Mouse (Mus musculus) left cerebral cortex, postnatal 25 days (tissue): ENCODE results near the gene Aqp1. TPM values are rescaled to one million over a fixed set of nuclear protein-coding genes. Genes with fewer than 3 reads are reported as not detected.
A peak's percentile ranks its signal among the peaks of the same experiment; 100 is the strongest.

ENCODE experiments used
- DNase-seq, 2 experiments: peaks; one replicate each; pipeline ENCODE4 v3.0.0; 2022; ENCODE audit warnings: low spot score in 2 of 2, mixed read lengths in 1 of 2
- intact Hi-C: fragments of 180-260 bp; cut with DNase I; formaldehyde crosslinking; loops from one replicate; pipeline ENCODE4 v1.15.1; 2025
- microRNA-seq, 2 experiments: library from miRNA; unstranded; fragments of <30 nt; microRNA quantifications; one replicate each; pipeline ENCODE4 v1.2.0; 2022
- total RNA-seq, 2 experiments: library from RNA; stranded (reverse); gene quantifications; 2 replicates each; pipeline ENCODE4 v1.2.3; 2021

Gene Aqp1
- total RNA-seq, 2 experiments from 2014 or later = 1.3 to 2.5 TPM

DNA sequence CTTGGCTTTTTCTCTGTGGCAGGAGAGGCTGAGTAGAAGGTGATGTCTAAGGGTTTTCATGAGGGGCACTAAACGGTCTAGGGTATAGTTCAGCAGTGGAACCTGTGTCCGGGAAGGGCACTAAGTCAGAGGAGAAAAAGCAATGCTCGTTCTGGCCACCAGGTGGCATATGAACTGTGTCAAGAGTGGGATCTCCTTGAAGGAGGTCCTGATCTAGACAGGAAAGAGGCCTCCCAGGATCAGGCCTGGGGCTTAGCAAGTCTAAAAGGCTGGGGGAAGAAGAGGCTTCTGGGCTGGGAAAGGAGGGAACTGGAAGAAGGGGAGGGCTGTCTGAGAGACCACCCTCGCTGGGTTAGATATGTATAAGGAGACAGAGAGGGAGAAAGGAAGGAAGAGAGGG, 56.2 kb downstream of the Aqp1 start:
- DNase-seq = peak; percentile 76 to 77
- intact Hi-C loops = loop anchor here (1.0 to 10.0 kb wide), 3 partner anchors 113 to 412 kb away; no protein-coding TSS in a partner anchor

DNA sequence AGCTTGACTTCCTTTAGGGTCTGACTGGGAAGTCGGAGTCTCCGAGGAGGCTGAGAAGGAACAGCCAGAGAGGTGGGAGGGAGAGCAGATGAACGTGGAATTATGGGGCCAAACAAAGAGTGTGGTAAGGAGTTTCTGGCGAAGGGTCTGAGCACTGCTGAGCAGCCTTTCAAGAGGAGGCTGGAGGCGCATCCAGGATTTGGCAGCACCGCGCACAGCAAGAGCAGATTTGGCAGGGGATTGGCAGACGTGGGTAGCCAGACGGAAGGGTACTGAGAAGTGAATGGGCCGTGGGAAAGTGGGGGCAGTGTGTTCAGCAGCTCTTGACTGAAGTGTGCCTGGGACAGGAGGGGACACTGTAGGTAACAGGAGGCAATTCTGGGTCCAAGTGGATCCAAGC, 58.6 kb downstream of the Aqp1 start:
- intact Hi-C loops = loop anchor here (10.0 kb wide), 1 partner anchor 410 kb away; no protein-coding TSS in a partner anchor
- peak; percentile 66 to 93 for DNase-seq

DNA sequence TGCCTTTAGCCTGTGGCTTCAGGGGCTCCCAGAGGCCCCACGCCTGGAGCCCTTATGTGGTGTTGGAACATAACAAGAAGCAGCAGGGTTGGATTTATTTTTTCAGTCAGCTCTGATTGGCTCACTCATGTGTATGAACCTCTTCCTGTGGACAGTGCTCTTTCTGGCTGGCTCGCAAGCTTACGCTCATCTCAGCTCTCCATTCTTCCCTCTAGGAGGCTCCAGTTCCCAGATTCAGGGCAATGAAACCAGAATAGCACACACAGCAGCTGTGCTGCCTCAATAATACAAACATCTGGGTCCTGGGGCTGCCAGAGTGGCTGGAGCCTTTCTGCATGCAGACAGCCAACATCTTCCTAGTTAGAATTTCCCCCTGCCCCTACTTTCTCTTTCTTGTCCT, 59.9 kb downstream of the Aqp1 start:
- peak; percentile 65 to 80 for DNase-seq
- intact Hi-C loops = loop anchor here (2.0 to 10.0 kb wide), 2 partner anchors 57 to 409 kb away; no protein-coding TSS in a partner anchor

DNA sequence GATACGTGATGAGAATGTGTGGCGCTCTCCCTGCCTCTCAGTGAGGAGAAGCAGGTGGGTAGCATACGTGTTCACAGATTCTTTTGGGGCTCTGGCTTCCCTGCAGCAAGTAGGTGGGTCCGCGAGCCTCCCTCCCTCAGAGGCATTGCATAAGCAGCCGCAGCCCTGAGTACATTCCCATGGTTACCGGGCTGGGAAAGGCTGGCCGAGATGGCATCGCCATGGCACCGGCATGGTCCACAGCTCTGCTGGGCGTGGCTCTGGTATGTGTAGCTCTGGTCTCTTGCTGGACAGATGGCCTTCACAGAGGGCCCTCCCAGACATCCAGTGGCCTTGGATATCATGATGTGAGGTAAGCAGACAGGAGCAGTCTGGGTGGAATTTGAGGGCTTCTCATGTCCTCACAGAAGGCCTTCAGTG, 60.4 kb downstream of the Aqp1 start:
- intact Hi-C loops = loop anchor here (2.0 to 10.0 kb wide), 2 partner anchors 56 to 408 kb away; no protein-coding TSS in a partner anchor
- DNase-seq = peak; percentile 88 to 95

Small RNAs within 50 kb of the gene (microRNA-seq; reads per million reads assigned to microRNA genes)
- 0 reads per million in 2 experiments for gene Gm25458

Other genes starting within 250 kb of the Aqp1 start
- gene Crhr2, start 203.4 kb upstream of the Aqp1 start, total RNA-seq = 1 to 10 TPM; 2.6 to 3.1 TPM
- gene Inmt, start 161.4 kb upstream of the Aqp1 start, total RNA-seq = 1 to 10 TPM; 1.0 to 1.6 TPM
- gene Mindy4, start 133.0 kb upstream of the Aqp1 start, total RNA-seq = 10 to 100 TPM; 12.6 to 13.0 TPM
- gene Ghrhr, start 39.9 kb downstream of the Aqp1 start, total RNA-seq = not detected
- 100 to 1,000 TPM; 108 to 116 TPM for gene Adcyap1r1, start 115.5 kb downstream of the Aqp1 start, total RNA-seq